In genomic region chr17:3379753-3380588, GRCm38 (mm10) we compare ENCODE assay signal across 28 mouse cellular contexts. TPM values are rescaled to one million over a fixed set of nuclear protein-coding genes. Genes with fewer than 3 reads are reported as not detected.
DNase-seq lines count a peak whose midpoint lies in the region; ATAC-seq and TF ChIP-seq lines count a peak whose summit lies in the region.
"Had no signal": no experiment of that assay in that cellular context is flagged by ENCODE, and none has a peak within 500 bp of the region (broad histone marks: within the 10 kb centered on the region; RNA-seq: fewer than 3 reads in every experiment).

No protein-coding gene starts in this region.

- DNase-seq in embryonic facial prominence, embryonic 14.5 days (ENCODE audit: low spot score): peak; percentile 14
- DNase-seq in embryonic facial prominence, embryonic 10.5 days (ENCODE audit: low spot score): no peak
- DNase-seq in lung, embryonic 14.5 days: peak; percentile 55
- no peak for DNase-seq in lung, postnatal 10 days
- DNase-seq in R1 (ENCODE audit: low read depth, low spot score): peak; percentile 7
- DNase-seq: adrenal gland, adult 2 months; cerebellum, adult 18-20 months; cerebellum, postnatal 14 days; embryo, embryonic 11 days; gastrocnemius, postnatal 14 days; heart, adult 2 months; kidney, postnatal 4 days; liver, embryonic 13.5 days; lung, postnatal 14 days; thymus, adult 2 months; thymus, postnatal 4 days had no signal

- no peaks in the 10 kb centered on the region for H3K36me3 ChIP-seq in embryonic facial prominence, embryonic 14.5 days (ENCODE audit: control insufficient read depth, insufficient read depth, low read length)
- no peaks in the 10 kb centered on the region for H3K36me3 ChIP-seq in embryonic facial prominence, embryonic 10.5 days (replicated peaks)
- H3K36me3 ChIP-seq in lung, embryonic 14.5 days (ENCODE audit: insufficient read depth): no peaks in the 10 kb centered on the region
- no peaks in the 10 kb centered on the region for H3K36me3 ChIP-seq in midbrain, embryonic 12.5 days
- no peaks in the 10 kb centered on the region for H3K36me3 ChIP-seq in midbrain, embryonic 15.5 days (replicated peaks)
- no peaks in the 10 kb centered on the region for H3K36me3 ChIP-seq in kidney, embryonic 16.5 days (ENCODE audit: insufficient read depth, low read length)
- H3K36me3 ChIP-seq: embryonic facial prominence, embryonic 15.5 days; forebrain, embryonic 15.5 days; hindbrain, embryonic 12.5 days; kidney, embryonic 15.5 days; limb, embryonic 12.5 days; liver, embryonic 13.5 days; neural tube, embryonic 13.5 days had no signal

- 37% methylated on average over 8 of the region's 13 CpGs for WGBS in embryonic facial prominence, embryonic 14.5 days
- WGBS in embryonic facial prominence, embryonic 10.5 days: 25% methylated on average over 13 of the region's 13 CpGs
- WGBS in lung, embryonic 14.5 days: 25% methylated on average over 9 of the region's 13 CpGs
- whole genome bisulfite sequencing in midbrain, embryonic 12.5 days: 20% methylated on average over 8 of the region's 13 CpGs
- 24% methylated on average over 8 of the region's 13 CpGs for WGBS in midbrain, embryonic 15.5 days
- 43% methylated on average over 9 of the region's 13 CpGs for WGBS in kidney, embryonic 16.5 days

- no peaks in the 10 kb centered on the region; the same call in 1 of the 2 replicates for H3K4me1 ChIP-seq in embryonic facial prominence, embryonic 14.5 days (ENCODE audit: control insufficient read depth, insufficient read depth, low read length)
- H3K4me1 ChIP-seq in embryonic facial prominence, embryonic 10.5 days: no peaks in the 10 kb centered on the region
- no peaks in the 10 kb centered on the region for H3K4me1 ChIP-seq in lung, embryonic 14.5 days (ENCODE audit: insufficient read depth)
- no peaks in the 10 kb centered on the region for H3K4me1 ChIP-seq in midbrain, embryonic 12.5 days
- no peaks in the 10 kb centered on the region; the same call in 1 of the 2 replicates for H3K4me1 ChIP-seq in midbrain, embryonic 15.5 days
- H3K4me1 ChIP-seq in kidney, embryonic 16.5 days (ENCODE audit: insufficient read depth, low read length): no peaks in the 10 kb centered on the region
- H3K4me1 ChIP-seq: embryonic facial prominence, embryonic 15.5 days; forebrain, embryonic 15.5 days; liver, embryonic 13.5 days had no signal

- no peaks in the 10 kb centered on the region for H3K27me3 ChIP-seq in embryonic facial prominence, embryonic 14.5 days (replicated peaks; ENCODE audit: control insufficient read depth, insufficient read depth, low read length)
- no peaks in the 10 kb centered on the region for H3K27me3 ChIP-seq in embryonic facial prominence, embryonic 10.5 days (replicated peaks; ENCODE audit: low read depth, poor library complexity, severe bottlenecking)
- H3K27me3 ChIP-seq in lung, embryonic 14.5 days (ENCODE audit: insufficient read depth, low read length): no peaks in the 10 kb centered on the region
- no peaks in the 10 kb centered on the region for H3K27me3 ChIP-seq in midbrain, embryonic 12.5 days
- H3K27me3 ChIP-seq in midbrain, embryonic 15.5 days (replicated peaks): no peaks in the 10 kb centered on the region
- no peaks in the 10 kb centered on the region for H3K27me3 ChIP-seq in kidney, embryonic 16.5 days (ENCODE audit: insufficient read depth, low read length)
- H3K27me3 ChIP-seq: embryonic facial prominence, embryonic 15.5 days; forebrain, embryonic 15.5 days; hindbrain, embryonic 12.5 days; kidney, embryonic 15.5 days; limb, embryonic 12.5 days; liver, embryonic 13.5 days; neural tube, embryonic 13.5 days; Patski had no signal

- H3K4me3 ChIP-seq in embryonic facial prominence, embryonic 14.5 days (ENCODE audit: low read depth, low read length): no peak overlapping the region
- no peak overlapping the region for H3K4me3 ChIP-seq in embryonic facial prominence, embryonic 10.5 days
- no peak overlapping the region for H3K4me3 ChIP-seq in lung, embryonic 14.5 days (ENCODE audit: low read depth, low read length)
- no peak overlapping the region for H3K4me3 ChIP-seq in midbrain, embryonic 12.5 days
- H3K4me3 ChIP-seq in midbrain, embryonic 15.5 days: no peak overlapping the region
- H3K4me3 ChIP-seq in kidney, embryonic 16.5 days (ENCODE audit: low read length): no peak overlapping the region
- H3K4me3 ChIP-seq: embryonic facial prominence, embryonic 15.5 days; forebrain, embryonic 15.5 days; heart, adult 2 months; hindbrain, embryonic 12.5 days; kidney, embryonic 15.5 days; limb, embryonic 12.5 days; liver, embryonic 13.5 days; myocyte; neural tube, embryonic 13.5 days had no signal

- no peak overlapping the region for H3K27ac ChIP-seq in embryonic facial prominence, embryonic 14.5 days (replicated peaks; ENCODE audit: low read depth, low read length)
- H3K27ac ChIP-seq in embryonic facial prominence, embryonic 10.5 days (replicated peaks): no peak overlapping the region
- H3K27ac ChIP-seq in lung, embryonic 14.5 days (ENCODE audit: low read depth): no peak overlapping the region
- no peak overlapping the region for H3K27ac ChIP-seq in midbrain, embryonic 12.5 days (replicated peaks)
- H3K27ac ChIP-seq in midbrain, embryonic 15.5 days: no peak overlapping the region
- no peak overlapping the region for H3K27ac ChIP-seq in kidney, embryonic 16.5 days (ENCODE audit: low read length)
- H3K27ac ChIP-seq: embryonic facial prominence, embryonic 15.5 days; forebrain, embryonic 15.5 days; heart, adult 2 months; hindbrain, embryonic 12.5 days; kidney, embryonic 15.5 days; limb, embryonic 12.5 days; liver, embryonic 13.5 days; neural tube, embryonic 13.5 days had no signal

- no peaks in the 10 kb centered on the region for H3K9me3 ChIP-seq in embryonic facial prominence, embryonic 14.5 days (ENCODE audit: control insufficient read depth, low read length)
- no peaks in the 10 kb centered on the region for H3K9me3 ChIP-seq in embryonic facial prominence, embryonic 10.5 days
- H3K9me3 ChIP-seq in lung, embryonic 14.5 days (ENCODE audit: low read depth, low read length): no peaks in the 10 kb centered on the region
- H3K9me3 ChIP-seq in midbrain, embryonic 12.5 days: no peaks in the 10 kb centered on the region
- no peaks in the 10 kb centered on the region for H3K9me3 ChIP-seq in midbrain, embryonic 15.5 days
- H3K9me3 ChIP-seq in kidney, embryonic 16.5 days (ENCODE audit: low read length): no peaks in the 10 kb centered on the region
- H3K9me3 ChIP-seq: embryonic facial prominence, embryonic 15.5 days; forebrain, embryonic 15.5 days; hindbrain, embryonic 12.5 days; kidney, embryonic 15.5 days; limb, embryonic 12.5 days; liver, embryonic 13.5 days; neural tube, embryonic 13.5 days had no signal

- no peak for ATAC-seq in embryonic facial prominence, embryonic 14.5 days (ENCODE audit: low read depth)
- ATAC-seq in lung, embryonic 14.5 days (ENCODE audit: insufficient read depth): peak; percentile 47; the same call in 1 of the 2 replicates
- ATAC-seq in midbrain, embryonic 12.5 days (ENCODE audit: low FRiP score, low read depth): no peak
- no peak for ATAC-seq in midbrain, embryonic 15.5 days (replicated peaks)
- no peak for ATAC-seq in kidney, embryonic 16.5 days (ENCODE audit: low FRiP score, low TSS enrichment)
- ATAC-seq: forebrain, embryonic 15.5 days; inflammation-experienced regulatory T-cells, adult 6 months; Patski had no signal

- TF ChIP-seq CTCF in lung, embryonic 14.5 days (IDR thresholded peaks at IDR 0.05; ENCODE audit: low read depth): no peak

- H3K9ac ChIP-seq in embryonic facial prominence, embryonic 14.5 days (ENCODE audit: low read depth, low read length): no peak overlapping the region
- no peak overlapping the region for H3K9ac ChIP-seq in lung, embryonic 14.5 days
- H3K9ac ChIP-seq in midbrain, embryonic 12.5 days (replicated peaks): no peak overlapping the region
- no peak overlapping the region for H3K9ac ChIP-seq in midbrain, embryonic 15.5 days
- no peak overlapping the region for H3K9ac ChIP-seq in kidney, embryonic 16.5 days (replicated peaks; ENCODE audit: low read length)
- H3K9ac ChIP-seq: embryonic facial prominence, embryonic 15.5 days; forebrain, embryonic 15.5 days; hindbrain, embryonic 12.5 days; kidney, embryonic 15.5 days; limb, embryonic 12.5 days; liver, embryonic 13.5 days; neural tube, embryonic 13.5 days had no signal

- no peak overlapping the region for H3K4me2 ChIP-seq in embryonic facial prominence, embryonic 14.5 days (ENCODE audit: low read depth, low read length)
- H3K4me2 ChIP-seq in lung, embryonic 14.5 days: no peak overlapping the region
- peak overlapping the region; percentile 4; the same call in 1 of the 2 replicates for H3K4me2 ChIP-seq in midbrain, embryonic 12.5 days (replicated peaks)
- H3K4me2 ChIP-seq in midbrain, embryonic 15.5 days: no peak overlapping the region
- H3K4me2 ChIP-seq in kidney, embryonic 16.5 days (replicated peaks; ENCODE audit: low read depth, low read length): no peak overlapping the region
- H3K4me2 ChIP-seq: embryonic facial prominence, embryonic 15.5 days; forebrain, embryonic 15.5 days; hindbrain, embryonic 12.5 days; kidney, embryonic 15.5 days; limb, embryonic 12.5 days; liver, embryonic 13.5 days; neural tube, embryonic 13.5 days had no signal

RNA-seq across cellular contexts. Expression of gene Tiam2, which starts 53.6 kb away (rescaled TPM):
- 19.3 and 19.9 TPM in 2 replicates for polyA plus RNA-seq in embryonic facial prominence, embryonic 14.5 days (2014; fragmentation: Nextera tagmentation; extraction: Ambion mirVana)
- polyA plus RNA-seq in embryonic facial prominence, embryonic 10.5 days (2016; fragmentation: Nextera tagmentation; extraction: Ambion mirVana): 6.0 and 7.7 TPM in 2 replicates
- 6.5 and 7.3 TPM in 2 replicates for polyA plus RNA-seq in lung, embryonic 14.5 days (2014; fragmentation: Nextera tagmentation; extraction: Ambion mirVana)
- polyA plus RNA-seq in midbrain, embryonic 12.5 days (2016; fragmentation: Nextera tagmentation; extraction: Ambion mirVana): 2.8 and 5.1 TPM in 2 replicates
- 4.1 and 5.2 TPM in 2 replicates for polyA plus RNA-seq in midbrain, embryonic 15.5 days (2015; fragmentation: Nextera tagmentation; extraction: Ambion mirVana)
- polyA plus RNA-seq in kidney, embryonic 16.5 days (2015; fragmentation: Nextera tagmentation; extraction: Ambion mirVana): 5.0 and 5.5 TPM in 2 replicates

Comparison
In these comparisons a context has a peak if more than half of its experiments do, and no peak if none do; other contexts are left out.
1. DNase-seq: peak in embryonic facial prominence, embryonic 14.5 days (single experiment), lung, embryonic 14.5 days (single experiment) and R1 (single experiment); none in embryonic facial prominence, embryonic 10.5 days (single experiment) and lung, postnatal 10 days (single experiment).